Mouse (Mus musculus) cerebellum, adult 18-20 months (tissue): ENCODE data around the gene Tex35.

ENCODE experiments used
- DNase-seq, 2 experiments: peaks; one replicate each; pipeline ENCODE4 v3.0.0; 2021

Gene Tex35

DNA sequence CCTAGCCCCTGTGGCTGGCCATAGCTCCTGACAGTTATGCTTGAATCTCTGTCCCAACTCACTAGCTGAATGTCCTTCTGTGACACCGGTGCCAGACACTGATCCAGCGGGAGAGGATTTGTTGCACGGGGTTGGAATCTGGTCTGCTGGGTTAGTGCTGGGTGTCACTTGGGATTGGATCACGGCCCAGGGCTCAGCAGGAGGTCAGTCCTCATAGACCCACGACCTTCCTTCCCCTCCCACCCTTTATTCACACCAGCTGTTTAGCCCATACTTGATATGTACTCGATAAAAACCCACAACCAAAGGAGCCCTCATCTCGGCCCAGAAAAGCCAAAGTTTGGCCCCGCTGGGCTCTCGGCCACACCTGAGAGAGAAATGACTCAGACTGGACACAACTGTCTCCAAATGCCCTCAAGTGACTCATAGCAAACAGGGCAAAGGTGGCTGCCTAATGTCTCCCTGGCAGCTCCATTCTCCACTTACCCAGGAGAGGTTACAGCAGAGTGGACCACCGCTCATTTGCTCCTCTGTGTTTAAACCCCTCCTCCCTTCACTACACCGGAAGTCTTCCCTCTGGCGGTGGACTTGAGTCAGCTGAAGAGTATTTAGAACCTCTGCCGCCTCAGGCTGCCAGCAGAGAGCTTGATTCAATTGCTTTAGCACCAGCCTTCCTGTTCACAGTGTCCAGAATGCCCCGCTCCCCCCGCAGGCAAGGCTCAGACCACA is 27.2 kb downstream of the Tex35 start:
- DNase-seq: no peak

DNA sequence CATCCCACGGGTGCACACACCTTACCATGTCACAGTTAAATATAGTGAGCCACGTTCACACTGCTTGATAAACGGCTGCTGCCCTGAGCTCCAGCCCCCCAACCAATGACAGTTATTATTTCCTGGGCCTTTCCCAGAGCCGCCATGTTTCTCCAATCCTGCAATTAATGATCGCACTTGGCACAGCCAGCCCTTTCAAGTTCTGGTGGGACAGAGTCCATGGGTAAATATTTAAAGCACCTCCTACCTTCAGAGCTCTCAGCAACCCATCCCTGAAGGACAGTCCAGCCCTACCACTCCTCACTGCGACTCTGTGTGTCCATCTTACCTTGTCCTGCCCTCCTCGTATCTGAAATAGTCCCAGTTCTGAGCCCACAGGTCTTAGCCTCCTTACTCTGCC is 28.4 kb downstream of the Tex35 start:
- DNase-seq: no peak

GRCm38 (mm10) chr1:157079384-157080025 is 29.0 kb downstream of the Tex35 start:
- peak in 1 of 2 experiments; percentile 14 for DNase-seq

DNA sequence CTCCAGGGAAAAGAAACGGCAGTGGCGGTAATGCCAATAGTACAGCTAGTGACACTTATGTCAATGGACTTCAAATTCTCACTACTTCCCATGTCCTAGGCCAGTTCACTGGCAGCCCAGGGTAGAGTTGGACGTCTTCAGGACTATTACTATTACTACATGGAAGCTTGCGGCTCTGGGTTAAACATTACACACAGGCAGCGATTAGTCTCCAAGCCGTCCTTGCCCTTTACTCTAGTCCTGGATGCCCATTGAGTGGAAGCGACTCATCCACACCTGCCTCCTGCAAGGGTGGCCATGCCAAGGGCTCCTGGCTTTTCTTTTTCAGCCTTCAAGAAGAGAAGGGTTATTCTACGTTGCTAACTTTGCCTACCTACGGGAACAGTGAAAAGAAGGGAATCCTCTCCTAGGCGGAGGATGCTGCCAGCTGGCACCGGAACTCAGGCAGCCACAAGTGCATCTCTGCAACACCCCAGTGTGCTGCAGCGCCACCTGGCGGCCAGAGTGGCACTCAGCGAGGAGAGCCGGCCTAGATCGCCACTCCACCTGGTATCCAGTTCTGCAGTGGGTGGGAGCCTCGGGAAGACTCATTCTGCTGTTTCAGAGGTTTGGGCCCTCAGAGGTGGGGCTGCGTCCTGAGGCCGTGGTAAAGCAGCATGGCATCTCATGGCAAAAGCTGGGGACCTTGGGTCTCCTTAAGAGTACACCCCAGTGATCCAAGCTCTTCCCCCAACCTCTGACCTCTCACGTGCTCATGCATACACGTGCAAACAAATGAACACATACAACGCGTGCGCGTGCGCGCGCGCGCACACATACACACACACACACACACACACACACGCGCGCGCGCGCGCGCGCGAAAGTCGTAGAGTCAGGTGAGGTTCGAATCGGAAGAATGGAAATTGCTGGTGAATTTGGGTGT is 31.4 kb downstream of the Tex35 start:
- DNase-seq: peak; percentile 84 to 85

DNA sequence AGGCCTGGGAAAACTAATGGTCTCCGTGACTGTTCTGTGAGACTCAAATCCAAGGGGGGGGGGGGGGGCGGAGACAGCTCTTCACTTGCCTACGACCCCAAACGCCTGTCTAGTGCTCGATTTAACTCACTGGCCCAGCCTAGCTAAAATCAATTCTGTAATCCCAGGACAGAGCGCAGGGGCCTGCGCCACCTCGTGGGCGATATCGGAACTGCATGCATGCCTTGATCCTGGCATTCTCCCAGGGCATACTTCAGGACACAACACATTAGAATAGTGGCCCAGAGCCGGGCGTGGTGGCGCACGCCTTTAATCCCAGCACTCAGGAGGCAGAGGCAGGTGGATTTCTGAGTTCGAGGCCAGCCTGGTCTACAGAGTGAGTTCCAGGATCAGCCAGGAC is 32.2 kb downstream of the Tex35 start:
- peak; percentile 70 to 85 for DNase-seq

GRCm38 (mm10) chr1:157074937-157075336 is 33.5 kb downstream of the Tex35 start:
- DNase-seq: no peak

DNA sequence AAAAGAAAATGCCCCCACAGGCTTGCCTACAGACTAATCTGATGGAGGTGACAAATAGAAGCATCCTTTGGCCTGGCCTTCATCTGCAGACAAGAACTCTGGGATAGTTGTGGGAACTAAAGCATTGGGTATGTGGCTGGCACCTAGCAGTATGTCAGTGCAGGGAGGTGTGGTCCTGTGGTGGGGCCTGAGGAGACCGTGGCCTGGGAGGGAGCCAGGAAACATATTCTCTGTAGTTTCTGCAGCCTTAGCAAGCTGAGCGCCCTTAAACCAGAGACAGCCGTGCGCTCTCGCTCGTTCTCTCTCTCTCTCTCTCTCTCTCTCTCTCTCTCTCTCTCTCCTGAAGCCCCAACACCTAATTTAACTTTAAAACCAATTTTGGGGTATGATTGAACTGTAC is 34.1 kb downstream of the Tex35 start:
- no peak for DNase-seq

GRCm38 (mm10) chr1:157073592-157073991 is 34.9 kb downstream of the Tex35 start:
- no peak for DNase-seq

- DNase-seq: no peak
Observed at GRCm38 (mm10) chr1:157069181-157069828, 39.2 kb downstream of the Tex35 start.

GRCm38 (mm10) chr1:157068316-157068715 is 40.2 kb downstream of the Tex35 start:
- DNase-seq: no peak

GRCm38 (mm10) chr1:157065819-157066730 is 42.4 kb downstream of the Tex35 start:
- no peak for DNase-seq

DNA sequence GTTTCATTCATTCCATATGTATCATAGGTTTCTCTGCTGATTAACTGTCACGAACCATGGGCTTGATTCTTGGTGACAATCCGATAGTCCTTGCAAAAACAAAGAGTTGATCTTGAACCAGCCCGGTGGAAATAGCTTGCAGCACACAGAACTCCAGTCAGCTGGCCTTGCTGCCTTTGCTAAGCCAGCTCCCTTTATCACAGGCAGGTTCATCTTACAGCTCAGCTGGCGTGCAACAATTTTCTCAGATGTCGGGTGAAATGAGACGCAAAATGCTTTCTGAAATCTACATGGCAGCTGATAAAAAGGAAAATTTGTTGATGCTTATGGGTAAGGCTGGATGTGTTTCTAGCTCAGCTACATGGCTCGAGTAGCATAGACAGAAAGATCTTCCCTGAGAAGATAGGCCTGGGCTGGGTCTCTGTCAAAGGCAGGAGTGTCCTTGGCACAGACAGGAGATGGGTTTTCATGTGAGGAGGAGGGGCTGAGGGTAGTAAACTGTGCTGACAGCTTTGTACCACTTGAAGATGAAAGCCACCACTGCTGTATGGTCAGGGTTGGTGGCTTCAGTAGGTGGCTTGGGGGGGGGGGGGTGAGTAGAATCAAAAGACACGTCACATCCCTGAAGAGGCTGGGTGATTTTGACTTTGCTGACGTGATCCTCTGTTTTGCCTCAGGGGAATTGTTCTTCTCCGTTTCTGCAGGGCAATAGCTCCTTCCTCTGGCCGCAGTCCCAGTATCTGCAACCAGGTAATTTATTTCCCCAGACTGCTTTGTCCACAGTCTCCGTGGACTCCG is 45.0 kb downstream of the Tex35 start:
- no peak for DNase-seq

DNA sequence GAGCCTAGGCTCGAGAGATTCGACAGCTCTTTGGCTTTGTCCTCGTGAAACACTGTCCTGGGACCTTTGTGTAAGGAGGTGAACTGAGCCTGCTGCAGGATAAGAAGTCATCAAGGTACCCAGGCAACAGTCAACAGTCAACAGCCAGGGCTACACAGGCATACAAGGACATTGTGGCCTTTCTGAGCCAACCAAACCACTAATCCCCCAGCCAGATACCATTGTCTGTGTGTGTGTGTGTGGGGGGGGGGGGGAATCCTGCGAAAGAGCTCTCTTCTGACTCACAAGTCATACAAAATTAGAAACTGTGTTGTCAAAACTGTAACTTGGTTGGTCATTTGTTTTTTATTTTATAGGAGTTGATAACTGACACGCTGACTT is 46.0 kb downstream of the Tex35 start:
- DNase-seq: no peak

- no peak for DNase-seq
Observed at GRCm38 (mm10) chr1:157061800-157062444, 46.6 kb downstream of the Tex35 start.

DNA sequence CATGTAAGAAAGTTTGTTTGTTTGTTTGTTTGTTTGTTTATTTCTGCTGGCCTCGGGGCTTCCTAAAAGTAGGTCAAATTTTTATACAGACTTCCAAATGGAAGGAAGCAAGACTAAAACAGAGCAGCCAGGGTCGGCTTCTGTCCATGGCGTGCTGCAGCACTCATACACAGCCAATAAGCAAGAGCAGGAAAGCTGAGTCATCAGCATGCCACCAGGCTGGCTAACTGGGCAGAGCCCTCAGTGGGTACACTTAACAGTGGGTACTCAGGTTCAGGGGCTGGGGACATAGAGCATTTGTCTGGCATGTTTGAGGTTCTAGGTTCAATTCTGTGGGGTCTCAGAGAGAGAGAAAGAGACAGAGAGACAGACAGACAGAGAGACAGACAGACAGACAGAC is 47.3 kb downstream of the Tex35 start:
- DNase-seq: no peak

- DNase-seq: no peak
Observed at GRCm38 (mm10) chr1:157060441-157061135, 47.9 kb downstream of the Tex35 start.

DNA sequence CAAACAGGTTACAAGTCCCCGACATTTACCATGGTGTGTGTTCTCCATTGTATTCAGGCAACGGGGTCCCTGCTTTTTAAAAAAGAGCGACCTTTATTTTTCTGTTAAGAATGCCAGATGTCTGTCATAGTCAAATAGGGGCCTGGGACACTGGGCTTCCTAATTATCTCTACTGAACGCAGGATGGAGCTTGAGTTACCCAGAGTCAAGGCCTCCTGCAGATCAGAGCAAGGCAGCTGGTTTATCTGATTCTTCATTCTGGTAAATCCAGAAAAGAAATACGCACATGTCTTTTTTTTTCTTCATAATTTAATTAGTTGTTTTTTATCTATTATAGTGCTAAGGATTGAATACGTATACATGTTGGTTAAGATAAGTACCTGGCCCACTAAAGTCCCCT is 52.6 kb downstream of the Tex35 start:
- no peak for DNase-seq

GRCm38 (mm10) chr1:157055288-157055831 is 53.1 kb downstream of the Tex35 start:
- DNase-seq: no peak

DNA sequence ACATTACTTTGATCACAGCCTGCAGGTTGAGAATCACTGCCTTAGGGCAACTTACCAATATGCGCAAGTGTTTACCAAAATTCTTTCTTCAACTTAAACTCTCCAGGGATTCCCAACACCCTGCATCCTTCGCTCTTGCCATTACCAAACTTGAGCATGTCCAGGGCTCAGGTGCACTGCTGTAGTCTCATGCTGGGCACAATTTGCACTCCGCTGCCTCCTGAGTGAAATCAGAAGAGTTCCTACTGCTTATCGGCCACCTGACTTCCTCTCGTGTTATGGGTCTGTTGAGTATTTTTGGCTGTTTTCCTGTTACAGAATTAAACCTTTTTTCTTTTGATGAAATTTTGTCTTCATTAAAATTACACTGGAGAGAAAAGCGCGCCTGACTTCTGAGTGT is 53.8 kb downstream of the Tex35 start:
- no peak for DNase-seq

- DNase-seq: no peak
Observed at GRCm38 (mm10) chr1:157049886-157050285, 58.6 kb downstream of the Tex35 start.
